In the genomic region with DNA sequence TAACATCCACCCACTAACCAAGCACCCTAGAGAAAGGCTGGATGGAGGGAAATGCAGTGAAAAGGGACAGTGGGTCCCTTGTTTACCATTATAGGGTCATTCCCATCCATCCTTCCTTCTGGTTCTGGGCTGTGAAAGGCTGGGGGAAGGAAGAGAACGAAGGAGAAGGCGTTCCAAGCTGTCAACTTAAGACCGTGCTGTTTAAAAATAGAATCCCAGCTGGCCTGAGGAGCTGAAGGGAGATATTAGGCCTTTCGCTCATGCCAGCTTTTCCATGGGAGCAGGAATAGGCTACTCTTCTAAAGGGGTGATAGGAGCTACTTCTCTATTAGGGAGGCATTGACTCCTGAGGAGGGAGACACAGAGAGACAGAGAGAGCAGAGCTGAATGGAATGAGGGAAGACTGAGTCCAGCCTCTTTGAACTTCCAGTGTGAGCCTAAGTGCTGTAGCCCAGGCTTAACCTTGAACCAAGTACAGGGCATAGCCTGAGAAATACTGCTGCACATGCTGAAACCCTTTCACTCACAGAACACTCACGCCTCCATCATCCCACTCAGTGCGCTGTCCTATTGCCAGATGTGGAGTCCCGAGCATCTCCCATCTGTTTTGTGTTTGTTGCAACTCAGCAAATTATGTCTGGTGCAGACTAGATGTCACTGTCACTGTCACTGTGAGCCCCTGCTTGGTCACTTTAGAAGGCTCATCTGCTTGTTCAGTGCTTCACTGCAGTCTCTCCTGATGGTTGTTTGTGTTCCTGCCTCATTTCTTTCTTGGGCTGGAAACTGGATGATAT, we compare ENCODE assay signal across 18 mouse cellular contexts. TPM values are rescaled to one million over a fixed set of nuclear protein-coding genes. Genes with fewer than 3 reads are reported as not detected.
DNase-seq lines count a peak whose midpoint lies in the region.
"Had no signal": no experiment of that assay in that cellular context is flagged by ENCODE, and none has a peak within 500 bp of the region (broad histone marks: within the 10 kb centered on the region; RNA-seq: fewer than 3 reads in every experiment).

No protein-coding gene starts in this region.

- peak; percentile 7 to 22 for DNase-seq in heart, postnatal 10 days
- DNase-seq in heart, postnatal 36 days = no peak
- peak; percentile 53 to 83 for DNase-seq in left cerebral cortex, postnatal 25 days (ENCODE audit: low spot score in 2 of 2)
- no peak for DNase-seq in left cerebral cortex, postnatal 4 days
- peak; percentile 67 for DNase-seq in right cerebral cortex, adult 18-20 months
- DNase-seq in right cerebral cortex, adult 2 months (ENCODE audit: low spot score in 2 of 2) = no peak
- DNase-seq in telencephalon, adult 2 months (ENCODE audit: low read depth, low spot score) = peak; percentile 80
- DNase-seq: adrenal gland, adult 8-10 months; cerebellum, adult 9-10 months; gastrocnemius, adult 2 months; heart, postnatal 4 days; kidney, postnatal 36 days; liver; midbrain, embryonic 14.5 days; spleen, adult 18-20 months; thymus, postnatal 36 days had no signal

- intact Hi-C loops in heart, postnatal 10 days (cut with DNase I) = no loop called here
- intact Hi-C loops in heart, postnatal 36 days (cut with DNase I) = no loop called here
- intact Hi-C loops in left cerebral cortex, postnatal 25 days (cut with DNase I) = loop anchor here (2.0 kb wide), 1 partner anchor 27 kb away; no protein-coding TSS in a partner anchor
- intact Hi-C loops in left cerebral cortex, postnatal 4 days (cut with DNase I) = no loop called here

RNA-seq across cellular contexts. Expression of a gene that starts 12.6 kb away (rescaled TPM):
- not detected for total RNA-seq in heart, postnatal 10 days (2021)
- total RNA-seq in heart, postnatal 36 days (2021) = not detected
- total RNA-seq in left cerebral cortex, postnatal 25 days (2021) = 10 to 100 TPM; 56.0 to 66.5 TPM
- 1 to 10 TPM; 4.2 to 6.1 TPM for total RNA-seq in left cerebral cortex, postnatal 4 days (2021)
- total RNA-seq: common myeloid progenitor, adult 5-6 weeks; gastrocnemius, adult 2 months; granulocyte monocyte progenitor cell, adult 5-6 weeks; heart, postnatal 4 days had no signal

RNA-seq across cellular contexts. Expression of a gene that starts 33.8 kb away (rescaled TPM):
- total RNA-seq in heart, postnatal 10 days (2021) = not detected
- not detected for total RNA-seq in heart, postnatal 36 days (2021)
- total RNA-seq in left cerebral cortex, postnatal 25 days (2021) = 1 to 10 TPM in 1 of 2 experiments, under 1 TPM in 1; 0.89 to 1.1 TPM
- total RNA-seq in left cerebral cortex, postnatal 4 days (2021) = under 1 TPM; 0.14 to 0.32 TPM
- total RNA-seq: adrenal gland, adult 8-10 months; common myeloid progenitor, adult 5-6 weeks; gastrocnemius, adult 2 months; granulocyte monocyte progenitor cell, adult 5-6 weeks; heart, postnatal 4 days had no signal

RNA-seq across cellular contexts. Expression of a gene that starts 38.3 kb away (rescaled TPM):
- 10 to 100 TPM; 25.8 to 26.1 TPM for total RNA-seq in heart, postnatal 10 days (2021)
- 10 to 100 TPM; 18.1 to 19.0 TPM for total RNA-seq in heart, postnatal 36 days (2021)
- 10 to 100 TPM; 73.2 to 77.9 TPM for total RNA-seq in left cerebral cortex, postnatal 25 days (2021)
- 10 to 100 TPM; 49.9 to 56.6 TPM for total RNA-seq in left cerebral cortex, postnatal 4 days (2021)

RNA-seq across cellular contexts. Expression of a gene that starts 43.9 kb away (rescaled TPM):
- total RNA-seq in heart, postnatal 10 days (2021) = 10 to 100 TPM; 45.4 to 46.2 TPM
- total RNA-seq in heart, postnatal 36 days (2021) = 10 to 100 TPM; 19.9 to 22.4 TPM
- total RNA-seq in left cerebral cortex, postnatal 25 days (2021) = 10 to 100 TPM; 20.8 to 22.6 TPM
- 10 to 100 TPM; 11.7 to 13.8 TPM for total RNA-seq in left cerebral cortex, postnatal 4 days (2021)

Comparison
In these comparisons a context has a peak if more than half of its experiments do, and no peak if none do; other contexts are left out.
1. DNase-seq: peak in heart, postnatal 10 days (2 of 2), left cerebral cortex, postnatal 25 days (2 of 2), right cerebral cortex, adult 18-20 months (single experiment) and telencephalon, adult 2 months (single experiment); none in heart, postnatal 36 days (0 of 2), left cerebral cortex, postnatal 4 days (single experiment) and right cerebral cortex, adult 2 months (0 of 2).
2. RNA of a gene that starts 12.6 kb away (total RNA-seq): 56.0 to 66.5 TPM in left cerebral cortex, postnatal 25 days; 4.2 to 6.1 TPM in left cerebral cortex, postnatal 4 days, not detected in heart, postnatal 10 days and not detected in heart, postnatal 36 days; every median in the first group is over 4 times any median in the second.